Mouse (Mus musculus) intestine, embryonic 15.5 days (tissue): ENCODE measurements at regions not wholly inside any gene's neighbourhood (a gene's known extent, or its start where the extent isn't known, plus 50 kb on each side); places are given as distances from the start of the nearest gene placed in this dataset.

Experiments
- ATAC-seq: fragments of 200-750 bp; cut with Nextera tagmentation; 2 replicates; pipeline ENCODE4 v1.8.0; 2017; ENCODE audit warnings: moderate TSS enrichment, moderate library complexity
- H3K27ac ChIP-seq: fragments of 300-500 bp; sonication (generic); 2 replicates; pipeline ENCODE4 v1.5.1; 2015; ENCODE audit warnings: mild to moderate bottlenecking, inconsistent platforms
- H3K27me3 ChIP-seq: fragments of 300-500 bp; sonication (generic); replicated peaks from 2 replicates; pipeline ENCODE4 v1.6.1; 2015; ENCODE audit warnings: inconsistent platforms
- H3K36me3 ChIP-seq: fragments of 300-500 bp; sonication (generic); 2 replicates; pipeline ENCODE4 v1.6.1; 2015; ENCODE audit warnings: inconsistent platforms
- H3K4me1 ChIP-seq: fragments of 300-500 bp; sonication (generic); replicated peaks from 2 replicates; pipeline ENCODE4 v1.6.1; 2015; ENCODE audit warnings: inconsistent platforms
- H3K4me2 ChIP-seq: fragments of 300-500 bp; sonication (generic); replicated peaks from 2 replicates; pipeline ENCODE4 v1.6.1; 2015; ENCODE audit warnings: mild to moderate bottlenecking, inconsistent platforms
- H3K4me3 ChIP-seq: fragments of 300-500 bp; sonication (generic); replicated peaks from 2 replicates; pipeline ENCODE4 v1.5.1; 2015; ENCODE audit warnings: inconsistent platforms
- H3K9ac ChIP-seq: fragments of 300-500 bp; sonication (generic); 2 replicates; pipeline ENCODE4 v1.6.1; 2015; ENCODE audit warnings: inconsistent platforms
- H3K9me3 ChIP-seq: fragments of 300-500 bp; sonication (generic); 2 replicates; pipeline ENCODE4 v1.6.1; 2016; ENCODE audit warnings: inconsistent platforms
- WGBS: fragments of 180-500 bp; shearing (Covaris S2); methylation state at CpG from one replicate; pipeline ENCODE4 v1.1.7; 2015; 5-methylcytosine and 5-hydroxymethylcytosine counted together

DNA sequence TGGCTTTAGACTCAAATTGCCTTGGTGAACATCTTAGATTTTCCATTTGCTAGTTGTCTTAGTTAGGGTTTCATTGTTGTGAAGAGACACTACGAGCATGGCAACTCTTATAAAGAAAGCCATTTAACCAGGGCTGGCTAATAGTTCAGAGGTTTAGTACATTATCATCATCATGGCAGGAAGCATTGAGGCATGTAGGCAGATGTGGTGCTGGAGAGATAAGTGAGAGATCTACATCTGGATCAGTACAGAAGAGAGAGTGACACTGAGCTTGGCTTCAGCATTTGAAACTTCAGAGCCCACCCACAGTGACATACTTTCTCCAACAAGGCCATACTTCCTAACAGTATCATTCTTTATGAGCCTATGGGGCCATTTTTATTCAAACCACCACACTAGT is 127.3 kb upstream of the Opcml start:
- no peak overlapping the region for H3K9ac ChIP-seq
- H3K4me2 ChIP-seq = no peak overlapping the region
- no peaks in the 10 kb centered on the region for H3K9me3 ChIP-seq
- H3K4me1 ChIP-seq = no peaks in the 10 kb centered on the region
- no peaks in the 10 kb centered on the region for H3K36me3 ChIP-seq
- H3K4me3 ChIP-seq = no peak overlapping the region
- no peak overlapping the region for H3K27ac ChIP-seq
- ATAC-seq = no peak
- WGBS = 87% methylated on average over 1 of the region's 1 CpGs
- H3K27me3 ChIP-seq = no peaks in the 10 kb centered on the region

GRCm38 (mm10) chr9:27665659-27666058 is 124.9 kb upstream of the Opcml start:
- WGBS = 84% methylated on average over 2 of the region's 2 CpGs
- Histone ChIP-seq H3K9ac (no peak overlapping the region), H3K27me3 (no peaks in the 10 kb centered on the region), H3K27ac (no peak overlapping the region), H3K4me3 (no peak overlapping the region), H3K4me1 (no peaks in the 10 kb centered on the region), H3K9me3 (no peaks in the 10 kb centered on the region), H3K36me3 (no peaks in the 10 kb centered on the region), H3K4me2 (no peak overlapping the region)
- ATAC-seq = no peak

DNA sequence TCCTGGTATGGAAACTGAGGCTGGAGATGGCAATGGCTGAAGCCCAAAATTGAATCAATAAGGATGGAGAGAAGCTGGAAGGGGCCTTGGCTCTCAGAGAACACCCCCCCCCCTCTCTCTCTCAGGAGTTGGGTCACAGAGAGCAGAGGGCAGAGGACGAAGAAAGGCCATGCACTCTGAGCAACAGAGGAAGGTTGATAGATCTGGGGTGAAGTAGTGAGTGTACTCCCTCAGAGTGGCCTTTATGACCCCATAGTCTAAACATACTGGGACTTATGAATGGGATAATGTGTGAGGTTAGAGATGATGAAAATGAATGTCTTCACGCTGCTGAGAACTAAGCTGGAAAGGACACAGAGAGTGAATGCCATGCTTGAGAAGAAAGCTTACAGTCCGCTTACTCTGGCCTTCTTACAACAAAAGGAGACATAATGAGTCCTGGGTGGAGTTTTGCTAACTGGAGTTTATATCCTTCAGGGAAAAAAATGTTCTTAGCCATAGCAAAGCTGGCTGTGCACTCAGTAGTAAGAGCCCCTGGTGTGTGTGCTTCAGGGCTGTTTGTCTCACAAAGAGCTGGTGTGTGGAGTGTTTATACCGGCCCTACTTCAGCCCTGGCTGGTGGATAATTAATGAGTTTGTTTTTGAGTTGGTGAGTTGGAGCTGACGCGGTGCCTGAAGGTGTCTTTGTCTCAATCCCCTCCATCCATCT is 120.4 kb upstream of the Opcml start:
- Histone ChIP-seq H3K9ac (no peak overlapping the region), H3K9me3 (no peaks in the 10 kb centered on the region), H3K27ac (no peak overlapping the region), H3K27me3 (no peaks in the 10 kb centered on the region), H3K4me3 (no peak overlapping the region), H3K4me1 (no peaks in the 10 kb centered on the region), H3K36me3 (no peaks in the 10 kb centered on the region), H3K4me2 (no peak overlapping the region)
- ATAC-seq = no peak
- 31% methylated on average over 6 of the region's 6 CpGs for WGBS

DNA sequence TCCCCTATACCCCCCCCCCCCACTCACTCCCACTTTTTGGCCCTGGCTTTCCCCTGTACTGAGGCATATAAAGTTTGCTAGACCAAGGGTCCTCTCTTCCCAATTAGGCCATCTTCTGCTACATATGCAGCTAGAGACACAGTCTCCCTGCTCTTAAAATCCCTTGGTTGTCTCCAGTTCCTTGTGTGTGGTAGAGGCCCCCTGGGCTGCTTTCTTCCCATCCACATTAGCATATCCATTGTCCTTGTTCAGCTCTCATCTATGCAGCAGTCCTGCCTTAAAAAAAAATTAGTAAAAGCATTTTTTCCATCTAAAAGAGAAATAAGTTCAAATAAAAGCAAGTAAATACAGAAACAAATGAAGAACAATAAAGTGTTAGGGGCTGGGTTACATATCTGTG is 105.2 kb upstream of the Opcml start:
- Histone ChIP-seq H3K27me3 (no peaks in the 10 kb centered on the region), H3K4me3 (no peak overlapping the region), H3K36me3 (no peaks in the 10 kb centered on the region), H3K4me2 (no peak overlapping the region), H3K9ac (no peak overlapping the region), H3K9me3 (no peaks in the 10 kb centered on the region), H3K4me1 (no peaks in the 10 kb centered on the region), H3K27ac (no peak overlapping the region)
- ATAC-seq = no peak

DNA sequence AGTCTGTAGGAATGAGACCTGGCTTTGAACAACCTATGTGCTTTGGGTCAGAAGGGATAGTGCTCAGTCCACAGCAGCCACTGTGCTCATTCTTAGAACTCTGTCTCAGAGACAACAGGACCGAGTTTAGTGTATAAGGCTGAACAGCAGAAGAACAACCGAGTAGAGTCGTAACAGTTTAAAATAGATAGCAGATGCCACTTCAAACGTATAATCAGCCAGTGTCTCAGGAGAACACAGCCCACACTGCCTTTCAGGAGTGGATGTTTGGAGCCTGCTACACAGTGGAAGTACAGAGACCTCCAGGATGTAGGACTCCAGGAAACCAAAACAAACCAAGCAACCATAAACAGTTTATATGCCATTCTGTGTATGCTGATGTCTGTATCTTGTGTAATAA is 99.0 kb upstream of the Opcml start:
- Histone ChIP-seq H3K9ac (no peak overlapping the region), H3K9me3 (no peaks in the 10 kb centered on the region), H3K36me3 (no peaks in the 10 kb centered on the region), H3K4me3 (no peak overlapping the region), H3K27ac (no peak overlapping the region), H3K27me3 (no peaks in the 10 kb centered on the region), H3K4me1 (no peaks in the 10 kb centered on the region), H3K4me2 (no peak overlapping the region)
- 51% methylated on average over 4 of the region's 4 CpGs for WGBS
- no peak for ATAC-seq

DNA sequence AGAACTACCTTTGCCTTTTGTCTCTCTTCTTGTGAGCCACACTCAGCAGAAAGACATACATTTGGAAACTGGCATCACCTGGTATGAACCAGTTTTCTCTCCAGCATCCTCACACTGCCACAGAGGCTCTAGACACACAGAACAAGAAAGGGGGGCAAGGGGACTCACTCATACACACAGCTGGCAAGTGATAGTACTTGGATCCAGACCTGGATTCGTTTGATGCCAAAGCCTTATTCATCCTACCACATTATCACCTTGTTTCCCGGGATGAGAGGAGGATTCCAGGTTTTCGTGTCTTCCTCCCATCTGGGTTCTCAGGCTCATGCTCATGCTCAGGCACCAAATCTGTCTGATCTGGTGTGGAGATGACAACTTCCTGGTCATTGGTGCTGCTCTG is 97.8 kb upstream of the Opcml start:
- H3K27ac ChIP-seq = no peak overlapping the region
- no peak overlapping the region for H3K4me3 ChIP-seq
- 87% methylated on average over 3 of the region's 3 CpGs for WGBS
- H3K4me2 ChIP-seq = no peak overlapping the region
- H3K4me1 ChIP-seq = no peaks in the 10 kb centered on the region
- no peak for ATAC-seq
- no peaks in the 10 kb centered on the region for H3K9me3 ChIP-seq
- H3K27me3 ChIP-seq = no peaks in the 10 kb centered on the region
- H3K9ac ChIP-seq = no peak overlapping the region
- H3K36me3 ChIP-seq = no peaks in the 10 kb centered on the region

DNA sequence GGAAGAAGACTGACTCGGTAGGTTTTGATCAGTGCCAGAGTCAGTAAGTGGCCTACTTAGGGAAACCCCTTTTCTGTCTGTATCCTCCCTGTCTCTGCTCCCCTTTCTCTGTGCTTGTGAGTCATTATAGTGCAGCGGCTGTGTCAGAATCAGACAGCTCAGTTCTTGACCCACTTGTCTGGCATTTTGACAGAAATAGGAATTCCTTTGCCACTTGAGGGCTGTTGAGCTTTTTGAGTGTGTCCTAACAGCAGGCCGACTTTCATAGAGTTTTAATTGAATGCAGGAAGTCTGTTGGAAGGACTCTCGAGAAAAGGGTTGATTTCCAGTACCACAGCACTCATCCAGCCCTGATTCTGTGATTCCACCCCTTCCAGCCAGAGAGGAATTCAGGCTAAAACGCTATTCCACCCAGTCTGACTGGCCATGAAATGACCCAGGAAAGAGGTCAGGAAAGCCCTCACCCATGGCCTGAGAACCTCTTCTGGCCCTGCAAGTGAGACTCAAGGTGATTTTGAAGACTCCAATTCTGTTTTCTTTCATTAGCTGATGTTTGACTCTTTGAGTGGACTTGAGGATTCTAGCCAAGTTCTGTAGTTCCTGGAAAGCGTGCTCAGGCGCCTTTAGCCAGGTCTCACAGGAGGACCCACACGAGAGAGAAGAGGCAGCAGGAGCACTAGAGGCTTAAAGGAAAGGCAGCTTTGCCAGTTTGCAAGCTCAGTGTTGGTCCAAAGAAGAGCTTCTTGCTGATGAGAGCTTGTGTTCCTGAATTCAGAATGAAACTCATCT is 95.6 kb upstream of the Opcml start:
- 79% methylated on average over 8 of the region's 8 CpGs for WGBS
- Histone ChIP-seq H3K9me3 (no peaks in the 10 kb centered on the region), H3K4me2 (no peak overlapping the region), H3K9ac (no peak overlapping the region), H3K36me3 (no peaks in the 10 kb centered on the region), H3K27me3 (no peaks in the 10 kb centered on the region), H3K27ac (no peak overlapping the region), H3K4me1 (no peaks in the 10 kb centered on the region), H3K4me3 (no peak overlapping the region)
- ATAC-seq = no peak

GRCm38 (mm10) chr9:27701559-27701958 is 89.0 kb upstream of the Opcml start:
- 82% methylated on average over 9 of the region's 9 CpGs for WGBS

DNA sequence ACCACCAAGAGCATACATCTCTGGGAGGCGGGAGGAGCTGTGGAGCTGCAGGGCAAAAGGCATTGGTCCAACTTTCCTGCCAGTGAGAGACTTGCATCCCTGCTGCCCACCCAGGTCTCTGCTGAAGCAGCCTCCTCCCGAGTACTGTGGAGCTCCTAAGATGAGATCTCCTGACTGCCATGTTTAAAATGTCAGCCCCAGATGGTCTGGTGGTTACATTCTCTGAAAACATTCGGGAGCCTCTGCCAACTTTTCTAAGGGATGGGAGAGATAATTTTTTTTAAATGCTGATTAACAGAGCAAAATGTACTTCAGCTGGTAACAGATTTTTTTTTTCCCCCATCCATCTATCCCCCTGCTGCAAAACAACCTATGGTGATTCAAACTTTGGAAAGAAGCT is 88.4 kb upstream of the Opcml start:
- 58% methylated on average over 3 of the region's 3 CpGs for WGBS
- Histone ChIP-seq H3K4me2 (no peak overlapping the region), H3K36me3 (no peaks in the 10 kb centered on the region), H3K9me3 (no peaks in the 10 kb centered on the region), H3K27ac (no peak overlapping the region), H3K4me3 (no peak overlapping the region), H3K4me1 (no peaks in the 10 kb centered on the region), H3K27me3 (no peaks in the 10 kb centered on the region), H3K9ac (no peak overlapping the region)
- ATAC-seq = no peak

More at GRCm38 (mm10) chr9:27701559-27701958, 89.0 kb upstream of the Opcml start:
- no peaks in the 10 kb centered on the region for H3K9me3 ChIP-seq
- H3K4me2 ChIP-seq = no peak overlapping the region
- H3K9ac ChIP-seq = no peak overlapping the region
- no peaks in the 10 kb centered on the region for H3K27me3 ChIP-seq
- no peaks in the 10 kb centered on the region for H3K4me1 ChIP-seq
- H3K27ac ChIP-seq = no peak overlapping the region
- H3K36me3 ChIP-seq = no peaks in the 10 kb centered on the region
- no peak overlapping the region for H3K4me3 ChIP-seq
- ATAC-seq = no peak

- no peaks in the 10 kb centered on the region for H3K36me3 ChIP-seq
- H3K27ac ChIP-seq = no peak overlapping the region
- no peak overlapping the region for H3K9ac ChIP-seq
- H3K27me3 ChIP-seq = no peaks in the 10 kb centered on the region
- H3K4me1 ChIP-seq = no peaks in the 10 kb centered on the region
- ATAC-seq = no peak
- no peaks in the 10 kb centered on the region for H3K9me3 ChIP-seq
- H3K4me3 ChIP-seq = no peak overlapping the region
- H3K4me2 ChIP-seq = no peak overlapping the region
- 75% methylated on average over 5 of the region's 5 CpGs for WGBS
These were observed 86.6 kb upstream of the Opcml start for GRCm38 (mm10) chr9:27704001-27704400.

- H3K9ac ChIP-seq = no peak overlapping the region
- peaks cover 2% of the 10 kb centered on the region; the same call in 1 of the 2 replicates for H3K4me1 ChIP-seq
- H3K4me2 ChIP-seq = no peak overlapping the region
- no peak for ATAC-seq
- H3K27ac ChIP-seq = no peak overlapping the region
- no peak overlapping the region for H3K4me3 ChIP-seq
- H3K36me3 ChIP-seq = no peaks in the 10 kb centered on the region
- H3K27me3 ChIP-seq = no peaks in the 10 kb centered on the region
- H3K9me3 ChIP-seq = no peaks in the 10 kb centered on the region
- 81% methylated on average over 2 of the region's 2 CpGs for WGBS
These were observed 66.7 kb upstream of the Opcml start for GRCm38 (mm10) chr9:27723840-27724408.

GRCm38 (mm10) chr9:27724576-27724975 is 66.0 kb upstream of the Opcml start:
- WGBS = 68% methylated on average over 2 of the region's 2 CpGs
- no peak overlapping the region for H3K9ac ChIP-seq
- no peak overlapping the region for H3K27ac ChIP-seq
- no peaks in the 10 kb centered on the region for H3K36me3 ChIP-seq
- no peaks in the 10 kb centered on the region for H3K27me3 ChIP-seq
- no peak for ATAC-seq
- no peak overlapping the region for H3K4me2 ChIP-seq
- H3K9me3 ChIP-seq = no peaks in the 10 kb centered on the region
- H3K4me1 ChIP-seq = peaks cover 3% of the 10 kb centered on the region; the same call in 1 of the 2 replicates
- H3K4me3 ChIP-seq = no peak overlapping the region
